Mouse (Mus musculus) limb, embryonic 11.5 days (tissue): ENCODE data around the gene Itga3. TPM values are rescaled to one million over a fixed set of nuclear protein-coding genes. Genes with fewer than 3 reads are reported as not detected.

Experiments
- ATAC-seq: fragments of 200-750 bp; cut with Nextera tagmentation; 2 replicates; pipeline ENCODE4 v1.8.0; 2017; ENCODE audit warnings: low read depth; ENCODE audit not compliant: insufficient number of reproducible peaks, low FRiP score, low TSS enrichment
- DNase-seq: peaks from one replicate; pipeline ENCODE4 v3.0.0-alpha.2; 2015; ENCODE audit warnings: low spot score
- H3K27ac ChIP-seq: fragments of 300-500 bp; sonication (generic); replicated peaks from 2 replicates; pipeline ENCODE4 v1.5.1; 2014; ENCODE audit warnings: low read depth, mild to moderate bottlenecking, low read length
- H3K27me3 ChIP-seq: fragments of 300-500 bp; sonication (generic); 2 replicates; pipeline ENCODE4 v1.6.1; 2014; ENCODE audit warnings: mild to moderate bottlenecking, low read length, mixed read lengths; ENCODE audit not compliant: control insufficient read depth, insufficient read depth
- H3K36me3 ChIP-seq: fragments of 300-500 bp; sonication (generic); 2 replicates; pipeline ENCODE4 v1.6.1; 2014; ENCODE audit warnings: mild to moderate bottlenecking, low read length, moderate library complexity, mixed read lengths; ENCODE audit not compliant: control insufficient read depth, insufficient read depth
- H3K4me1 ChIP-seq: fragments of 300-500 bp; sonication (generic); 2 replicates; pipeline ENCODE4 v1.6.1; 2014; ENCODE audit warnings: low read length, mixed read lengths; ENCODE audit not compliant: control insufficient read depth, insufficient read depth
- H3K4me2 ChIP-seq: fragments of 300-500 bp; sonication (generic); 2 replicates; pipeline ENCODE4 v1.6.1; 2014; ENCODE audit warnings: low read depth, mild to moderate bottlenecking, moderate library complexity; ENCODE audit not compliant: severe bottlenecking
- H3K4me3 ChIP-seq: fragments of 300-500 bp; sonication (generic); 2 replicates; pipeline ENCODE4 v1.5.1; 2014; ENCODE audit warnings: low read depth, low read length
- H3K9ac ChIP-seq: fragments of 300-500 bp; sonication (generic); 2 replicates; pipeline ENCODE4 v1.6.1; 2014; ENCODE audit warnings: mild to moderate bottlenecking, low read length
- H3K9me3 ChIP-seq: fragments of 300-500 bp; sonication (generic); 2 replicates; pipeline ENCODE4 v1.6.1; 2016; ENCODE audit warnings: low read length; ENCODE audit not compliant: control insufficient read depth
- WGBS: fragments of 180-500 bp; shearing (Covaris S2); extraction: QIAGEN DNeasy Blood & Tissue Kit; methylation state at CpG from one replicate; pipeline ENCODE4 v1.1.7; 2014; 5-methylcytosine and 5-hydroxymethylcytosine counted together
- polyA plus RNA-seq: library from polyadenylated mRNA; unstranded; fragments of >200 nt; fragmentation: Nextera tagmentation; extraction: Ambion mirVana; gene quantifications from 2 replicates; pipeline ENCODE4 v1.2.1, GENCODE M21; 2014

Itga3 gene
- polyA plus RNA-seq, 1 experiment from 2014 or later = 5.7 TPM

DNA sequence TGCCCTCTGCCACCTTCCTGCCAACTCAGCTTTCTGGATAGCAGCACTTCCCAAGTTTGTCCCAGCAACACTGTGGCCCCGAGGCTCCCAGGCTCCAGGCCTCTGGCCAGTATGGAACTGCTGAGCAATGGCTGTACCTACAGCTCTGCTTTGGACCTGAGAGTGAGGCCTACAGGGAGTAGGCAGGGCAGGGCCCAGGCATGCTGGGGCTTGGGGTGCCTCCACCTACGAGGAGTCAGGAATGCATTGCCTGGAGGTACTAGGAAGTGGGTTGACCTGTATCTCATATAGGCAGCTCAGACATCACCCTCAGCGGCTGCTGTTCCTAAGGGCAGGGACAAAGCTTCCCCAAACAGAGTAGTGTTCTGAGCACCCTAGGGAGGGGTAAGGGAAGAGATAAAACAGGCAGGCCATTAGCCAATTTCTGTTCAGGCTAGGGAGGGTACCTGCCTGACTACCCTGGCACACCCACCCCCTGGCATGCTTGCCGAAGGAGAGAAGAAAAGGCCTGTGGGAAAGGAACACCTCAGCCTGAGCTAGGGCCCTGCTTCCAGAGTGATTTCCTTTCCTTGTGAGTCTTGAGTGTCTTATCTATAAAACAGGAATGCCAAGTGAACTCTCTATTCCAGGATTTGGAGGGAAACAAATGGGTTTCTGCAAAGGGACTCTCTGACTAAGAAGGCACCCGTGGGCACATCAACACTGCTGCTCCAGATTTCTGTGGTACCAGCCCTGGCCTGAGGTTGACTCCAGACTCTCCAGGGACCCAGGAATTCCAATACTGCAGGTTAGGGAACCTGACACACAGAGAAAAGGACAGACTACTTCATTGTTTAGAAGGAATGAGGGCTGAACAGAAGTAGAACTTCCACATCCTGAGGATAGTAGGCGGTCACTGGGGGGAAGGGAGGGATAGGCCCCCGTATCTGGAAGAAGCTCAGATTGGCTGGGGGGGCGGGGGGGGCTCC is 6.2 kb downstream of the Itga3 start:
- DNase-seq (no peak), ATAC-seq (no peak)
- Histone ChIP-seq H3K4me1 (0 out of 2 replicates have a peak, but pooled peaks cover 3% of the 10 kb centered on the region), H3K27ac (no peak overlapping the region), H3K4me3 (no peak overlapping the region), H3K9me3 (no peaks in the 10 kb centered on the region), H3K9ac (no peak overlapping the region), H3K27me3 (peaks cover 15% of the 10 kb centered on the region), H3K36me3 (no peaks in the 10 kb centered on the region), H3K4me2 (no peak overlapping the region)
- 76% methylated on average over 8 of the region's 8 CpGs for WGBS

- H3K27ac ChIP-seq = no peak overlapping the region
Observed at GRCm38 (mm10) chr11:95069226-95069957, 7.2 kb downstream of the Itga3 start.

GRCm38 (mm10) chr11:95056768-95057501 is 19.7 kb downstream of the Itga3 start:
- 0 out of 2 replicates have a peak, but pooled peaks have one; percentile 37 for ATAC-seq
- peak overlapping the region; percentile 33 for H3K4me2 ChIP-seq
- WGBS = 28% methylated on average over 19 of the region's 19 CpGs
- no peak overlapping the region for H3K27ac ChIP-seq
- H3K9me3 ChIP-seq = no peaks in the 10 kb centered on the region
- peak; percentile 35 for DNase-seq
- H3K27me3 ChIP-seq = no peaks in the 10 kb centered on the region
- H3K36me3 ChIP-seq = no peaks in the 10 kb centered on the region
- no peak overlapping the region for H3K4me3 ChIP-seq
- H3K4me1 ChIP-seq = peaks cover 5% of the 10 kb centered on the region; the same call in 1 of the 2 replicates
- no peak overlapping the region; the same call in 1 of the 2 replicates for H3K9ac ChIP-seq

More at GRCm38 (mm10) chr11:95069226-95069957, 7.2 kb downstream of the Itga3 start:
- H3K27me3 ChIP-seq = peaks cover 5% of the 10 kb centered on the region
- DNase-seq (no peak), ATAC-seq (no peak)
- 84% methylated on average over 10 of the region's 10 CpGs for WGBS
- H3K9me3 ChIP-seq = no peaks in the 10 kb centered on the region
- H3K4me2 ChIP-seq = no peak overlapping the region
- H3K4me1 ChIP-seq = no peaks in the 10 kb centered on the region
- no peak overlapping the region for H3K4me3 ChIP-seq
- H3K36me3 ChIP-seq = no peaks in the 10 kb centered on the region
- H3K9ac ChIP-seq = no peak overlapping the region

DNA sequence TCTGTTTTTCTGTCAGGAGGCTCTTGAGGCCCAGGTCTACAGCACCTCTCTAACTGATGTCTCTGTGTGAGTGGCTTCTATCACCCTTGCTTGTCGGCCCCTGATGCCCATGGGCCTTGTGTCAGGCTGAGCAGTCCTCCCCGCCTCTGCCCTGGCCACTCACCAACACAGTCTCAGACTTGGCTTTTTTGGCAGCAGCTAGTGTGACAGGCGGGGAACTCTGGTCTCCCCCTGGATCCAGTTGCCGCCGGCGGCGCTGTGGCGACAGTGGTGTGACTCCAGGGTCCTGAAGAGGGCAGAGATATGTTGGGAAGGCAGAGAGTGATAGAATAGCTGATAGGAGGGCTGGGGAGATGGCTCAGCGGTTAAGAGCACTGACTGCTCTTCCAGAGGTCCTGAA is 23.5 kb downstream of the Itga3 start:
- ATAC-seq (no peak), DNase-seq (no peak)
- no peaks in the 10 kb centered on the region for H3K27me3 ChIP-seq
- H3K4me1 ChIP-seq = peaks cover 5% of the 10 kb centered on the region; the same call in 1 of the 2 replicates
- no peak overlapping the region for H3K4me2 ChIP-seq
- no peak overlapping the region for H3K27ac ChIP-seq
- WGBS = 71% methylated on average over 9 of the region's 9 CpGs
- H3K9ac ChIP-seq = no peak overlapping the region
- H3K4me3 ChIP-seq = no peak overlapping the region
- H3K9me3 ChIP-seq = no peaks in the 10 kb centered on the region
- no peaks in the 10 kb centered on the region for H3K36me3 ChIP-seq

- Histone ChIP-seq H3K36me3 (no peaks in the 10 kb centered on the region), H3K4me2 (no peak overlapping the region), H3K4me1 (no peaks in the 10 kb centered on the region), H3K27ac (no peak overlapping the region), H3K4me3 (no peak overlapping the region), H3K9me3 (no peaks in the 10 kb centered on the region), H3K9ac (no peak overlapping the region), H3K27me3 (no peaks in the 10 kb centered on the region)
- 61% methylated on average over 9 of the region's 9 CpGs for WGBS
- ATAC-seq (no peak), DNase-seq (peak; percentile 74)
Observed at GRCm38 (mm10) chr11:95046980-95047680, 29.5 kb downstream of the Itga3 start.

DNA sequence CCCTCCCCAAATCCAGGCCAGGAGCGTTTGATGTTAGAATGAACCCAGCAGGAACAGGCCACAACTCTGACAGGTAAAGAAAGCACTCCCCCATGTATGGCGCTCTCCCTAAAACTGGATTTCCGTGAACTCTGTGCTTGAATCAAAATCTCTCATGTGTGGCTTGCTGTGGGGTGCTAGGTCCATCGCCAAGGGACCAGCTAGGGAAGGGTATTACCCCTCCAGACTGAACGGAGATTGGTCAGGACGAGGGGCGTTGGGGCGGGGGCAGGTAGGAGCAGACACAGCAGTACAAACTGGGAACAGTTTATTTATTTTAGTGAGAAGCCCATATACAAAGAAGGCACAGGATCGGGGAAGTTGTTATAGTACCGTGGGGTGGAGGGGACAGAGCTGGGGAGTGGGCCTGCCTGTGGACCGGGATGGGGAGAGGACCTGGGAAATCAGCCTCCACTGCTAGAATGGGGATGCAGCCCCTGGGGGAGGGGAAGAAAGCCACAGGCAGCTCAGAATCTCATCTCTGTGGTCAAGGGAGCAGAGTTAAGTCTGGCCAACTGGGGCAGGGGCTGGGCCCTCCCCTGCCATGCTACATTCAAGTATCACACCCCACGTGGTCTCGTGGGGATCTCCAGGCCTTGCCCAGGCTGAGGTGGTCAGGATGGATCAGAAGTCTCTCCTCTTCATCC is 32.3 kb downstream of the Itga3 start:
- no peaks in the 10 kb centered on the region for H3K9me3 ChIP-seq
- no peak overlapping the region for H3K4me2 ChIP-seq
- DNase-seq (no peak), ATAC-seq (no peak)
- H3K27ac ChIP-seq = no peak overlapping the region
- H3K36me3 ChIP-seq = no peaks in the 10 kb centered on the region
- H3K27me3 ChIP-seq = no peaks in the 10 kb centered on the region
- H3K4me3 ChIP-seq = no peak overlapping the region
- peaks cover 4% of the 10 kb centered on the region; the same call in 1 of the 2 replicates for H3K4me1 ChIP-seq
- H3K9ac ChIP-seq = no peak overlapping the region
- 48% methylated on average over 12 of the region's 13 CpGs for WGBS

- no peak overlapping the region for H3K4me2 ChIP-seq
- H3K9ac ChIP-seq = no peak overlapping the region
- ATAC-seq = no peak
Observed at GRCm38 (mm10) chr11:95043608-95044007, 33.0 kb downstream of the Itga3 start.

More at GRCm38 (mm10) chr11:95043608-95044007, 33.0 kb downstream of the Itga3 start:
- WGBS = 48% methylated on average over 7 of the region's 7 CpGs
- Histone ChIP-seq H3K27me3 (no peaks in the 10 kb centered on the region), H3K36me3 (no peaks in the 10 kb centered on the region), H3K9me3 (no peaks in the 10 kb centered on the region), H3K4me1 (peaks cover 4% of the 10 kb centered on the region; the same call in 1 of the 2 replicates), H3K27ac (no peak overlapping the region), H3K4me3 (no peak overlapping the region)
- no peak for DNase-seq
